Mouse (Mus musculus) thymus, postnatal 14 days (tissue): Measurements from ENCODE around the gene Ciz1.
A peak's percentile ranks its signal among the peaks of the same experiment; 100 is the strongest.
"Not testable (repeated sequence)": the region's sequence is repeated elsewhere in the genome, so short reads cannot be mapped to it uniquely, and the experiment has no call there.

ENCODE experiments used
- DNase-seq: peaks from one replicate; pipeline ENCODE4 v3.0.0; 2021

Ciz1 gene

DNA sequence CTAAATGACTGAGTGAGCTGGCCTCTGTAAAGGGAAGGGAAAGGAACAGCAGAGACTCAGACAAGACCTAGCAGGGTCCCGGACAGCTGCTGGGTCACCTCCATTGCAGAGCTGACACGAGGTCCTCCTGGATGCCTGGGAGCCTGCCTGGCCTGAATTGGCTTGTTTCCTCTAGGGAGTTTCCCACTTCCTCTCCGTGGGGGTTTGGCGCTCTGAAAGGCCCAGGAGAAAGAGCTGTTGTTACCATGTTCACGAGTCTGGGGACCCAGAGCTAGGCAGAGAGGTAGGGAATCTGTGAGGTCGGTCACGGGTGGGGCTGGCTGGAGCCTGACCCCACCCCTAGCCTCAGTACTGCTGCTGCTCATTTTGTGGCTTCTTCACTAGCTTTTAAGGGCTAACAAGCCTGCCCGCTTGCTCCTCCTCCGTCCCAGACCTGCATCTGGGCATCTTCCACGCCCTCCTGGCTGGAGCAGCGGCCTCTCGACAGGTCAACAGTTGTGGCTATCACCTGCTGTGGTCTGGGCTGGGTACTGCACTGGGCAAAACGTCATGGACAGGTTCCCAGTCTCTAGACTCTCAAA lies 1.6 kb upstream of the Ciz1 start:
- DNase-seq, result no peak

DNA sequence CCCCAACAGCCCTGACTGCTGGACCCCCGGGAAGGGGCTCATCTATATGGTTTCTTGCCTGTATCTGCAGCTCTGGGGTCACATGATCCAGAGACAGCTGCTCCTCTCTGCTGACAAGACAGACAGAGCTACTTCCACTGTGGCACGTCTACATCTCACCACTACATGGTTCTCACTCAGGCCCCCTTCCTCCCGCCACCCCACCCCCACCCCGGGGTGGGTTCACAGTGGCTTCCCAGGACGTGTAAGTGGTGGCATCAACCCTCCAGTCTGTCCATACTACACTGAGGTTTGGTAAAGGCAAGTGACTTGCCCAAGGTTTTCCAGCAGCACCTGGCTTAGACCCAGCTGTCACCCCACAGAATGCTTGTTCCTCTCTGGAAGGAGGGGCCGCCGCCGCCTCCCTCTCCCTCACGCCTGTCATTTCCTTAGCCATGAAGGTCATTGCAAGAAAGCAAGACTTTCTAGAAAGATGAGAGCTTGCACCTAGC lies 611 bp upstream of the Ciz1 start:
- DNase-seq, result no peak

DNA sequence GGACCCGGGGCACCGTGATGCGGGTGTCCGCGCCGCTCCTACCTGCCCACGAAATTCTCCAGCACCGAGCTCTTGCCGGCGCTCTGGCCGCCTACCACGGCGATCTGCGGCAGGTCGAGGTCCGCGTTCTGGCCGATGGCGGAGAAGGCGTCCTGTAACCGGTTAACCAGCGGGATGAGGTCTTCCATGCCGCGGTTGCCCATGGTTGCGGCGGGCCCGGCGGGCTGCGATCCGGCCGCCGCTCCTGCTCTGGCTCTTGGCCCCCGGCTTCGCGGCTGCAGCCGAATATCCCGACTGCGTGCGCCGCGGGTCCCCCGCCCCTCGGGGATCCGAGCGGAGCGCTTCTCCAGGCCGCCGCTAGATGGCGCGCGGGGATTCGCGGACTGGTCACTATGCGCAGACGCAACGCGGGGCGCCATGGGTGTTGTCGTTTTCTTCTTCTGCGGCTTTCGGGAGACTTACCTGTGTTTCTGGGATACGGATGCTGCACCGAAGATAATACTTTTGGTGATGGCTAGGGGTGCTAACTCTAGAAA lies 948 bp downstream of the Ciz1 start, which contains the start of gene Dnm1:
Gene Dnm1 (minus strand): TSS at position 332 of the 536 bp plus-strand sequence.
- peak; percentile 90 for DNase-seq

DNA sequence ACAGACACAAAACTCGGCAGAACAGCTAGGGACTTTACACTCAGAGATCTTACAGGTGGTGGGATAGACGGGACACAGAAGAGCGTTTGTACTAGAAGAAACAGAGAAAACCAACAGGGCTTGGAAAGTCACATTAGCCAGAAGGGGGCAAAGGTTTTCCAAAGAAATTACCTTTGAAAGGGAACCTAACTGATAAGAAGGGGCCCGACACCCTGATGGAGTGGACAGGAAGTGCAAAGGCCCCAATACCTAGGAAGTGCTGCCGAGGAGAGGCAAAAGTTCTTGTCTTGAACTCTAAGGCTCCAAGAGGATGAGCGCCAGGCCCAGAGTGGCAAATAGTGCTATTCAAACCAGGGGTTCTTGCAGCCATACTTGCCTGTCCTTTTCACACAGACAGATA lies 1.7 kb downstream of the Ciz1 start:
- no peak for DNase-seq

DNA sequence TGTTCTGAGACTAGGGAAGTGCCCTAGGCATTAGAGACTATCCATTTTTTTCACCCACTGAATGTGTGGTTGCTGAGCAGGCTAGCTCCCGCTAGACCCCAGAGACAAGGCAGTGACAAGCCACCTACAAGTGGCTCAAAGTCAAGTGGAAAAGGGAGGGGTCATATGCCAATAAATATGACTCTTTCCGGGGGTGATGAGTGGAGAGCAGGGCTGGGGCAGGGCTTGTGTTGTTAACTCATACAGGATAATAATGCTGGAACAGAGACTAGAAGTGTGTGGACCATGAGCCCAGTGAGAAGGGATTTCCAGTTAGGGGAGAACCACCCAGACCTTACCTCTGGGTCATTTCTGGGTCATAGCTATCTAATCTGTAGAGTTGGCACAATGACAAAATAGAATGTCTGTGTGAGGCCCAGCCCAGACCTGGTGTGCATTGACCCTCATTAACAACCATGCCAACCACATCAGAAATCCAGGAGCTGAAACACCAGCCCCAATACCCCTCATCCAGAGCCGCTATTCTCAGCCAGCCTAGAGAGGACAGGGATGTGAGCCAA lies 2.3 kb downstream of the Ciz1 start:
- no peak for DNase-seq

DNA sequence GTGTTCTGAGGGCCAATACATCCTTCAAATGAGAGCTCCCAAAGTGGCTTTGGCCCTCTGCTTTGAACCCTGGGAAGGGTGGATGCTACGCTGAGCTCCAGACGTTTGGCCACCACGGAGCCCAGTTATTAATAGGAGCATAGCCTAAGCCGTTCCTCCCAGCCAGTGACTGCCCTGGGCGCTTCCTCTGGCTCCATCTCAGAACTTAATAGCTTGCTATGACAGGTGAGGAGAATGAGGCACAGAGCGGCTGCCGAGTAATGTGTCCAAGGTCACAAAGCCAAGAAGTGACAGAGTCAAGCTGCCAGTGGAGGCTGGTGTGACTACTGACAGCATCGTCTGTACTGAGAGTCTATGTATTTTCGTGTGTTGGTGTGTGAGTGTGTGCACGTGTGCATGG lies 4.1 kb downstream of the Ciz1 start:
- no peak for DNase-seq

DNA sequence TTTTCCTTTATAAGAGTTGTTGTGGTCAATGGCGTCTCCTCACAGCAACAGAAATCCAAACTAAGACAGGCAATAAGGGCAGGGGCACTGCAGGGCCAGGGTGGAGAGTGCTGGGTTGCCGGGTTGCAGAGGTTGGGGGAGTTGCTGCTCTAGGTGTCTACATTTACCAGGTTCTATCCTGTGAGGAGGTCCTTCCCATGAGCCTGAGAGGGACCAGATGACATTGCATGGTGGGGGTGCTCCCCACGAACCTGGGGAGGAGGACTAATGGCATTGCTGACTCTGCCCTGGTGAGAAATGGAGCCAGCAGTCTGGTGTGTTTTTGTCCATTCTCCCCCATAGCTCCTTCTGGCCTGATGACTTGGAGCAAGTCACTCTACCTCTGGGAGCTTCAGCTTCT lies 5.6 kb downstream of the Ciz1 start:
- no peak for DNase-seq

DNA sequence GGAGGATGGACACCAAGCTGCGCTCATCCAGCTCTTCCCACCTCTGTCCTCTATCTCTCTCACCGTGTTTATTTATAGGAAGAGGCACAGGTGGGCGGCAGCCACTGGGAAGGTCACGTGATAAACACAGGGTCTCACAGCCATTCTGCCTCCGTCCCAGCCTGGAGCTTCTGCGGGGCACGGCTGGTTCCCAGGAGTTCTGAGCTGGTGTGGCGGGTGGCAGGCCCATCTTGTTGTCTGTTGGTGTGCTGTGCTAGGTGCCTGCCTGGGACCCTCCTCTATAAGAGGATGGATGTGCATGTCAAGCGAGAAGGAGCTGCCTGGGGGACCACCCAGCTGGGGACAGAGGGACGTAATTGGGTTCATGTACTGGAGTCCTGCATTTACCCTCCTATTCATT lies 6.3 kb downstream of the Ciz1 start:
- DNase-seq, result no peak

DNA sequence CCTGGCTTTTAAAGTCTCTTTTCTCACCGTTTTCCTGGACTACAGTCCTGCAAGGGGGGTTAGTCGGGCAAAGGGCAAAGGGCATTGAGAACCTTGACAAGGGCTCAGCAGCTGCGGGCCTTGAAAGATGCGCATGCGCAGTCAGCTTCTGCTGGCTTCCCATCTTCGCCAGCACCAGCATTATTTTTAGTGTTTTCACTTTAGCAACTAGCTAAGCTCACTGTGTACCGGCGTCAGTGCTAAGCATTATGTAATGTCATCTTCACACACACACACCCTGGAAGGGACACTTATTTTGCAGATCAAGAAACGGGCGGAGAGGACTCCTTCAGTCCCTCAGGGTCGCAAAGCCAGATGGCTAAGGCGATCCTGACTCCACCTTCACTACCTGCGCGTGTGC lies 8.6 kb downstream of the Ciz1 start:
- peak; percentile 71 for DNase-seq

DNA sequence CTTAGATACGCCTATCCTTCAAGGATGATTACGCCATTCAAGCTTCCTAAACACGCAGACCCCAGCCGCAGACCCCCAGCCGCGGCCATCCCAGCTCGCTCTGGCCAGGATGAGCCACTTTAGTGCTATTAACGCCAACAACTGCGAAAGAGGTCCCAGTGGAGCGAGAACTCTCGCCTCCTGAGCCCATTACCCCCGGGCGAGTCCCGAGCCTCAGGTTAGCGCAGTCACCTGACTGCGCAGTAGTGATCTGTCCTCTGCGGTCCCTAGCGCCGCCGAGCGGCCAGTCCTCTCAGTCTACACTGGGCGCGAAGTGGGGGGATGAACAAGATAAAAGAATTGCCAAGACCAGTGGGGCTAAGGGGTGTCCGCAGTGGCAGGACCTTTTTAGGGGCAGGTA lies 9.3 kb downstream of the Ciz1 start:
- peak; percentile 60 for DNase-seq

DNA sequence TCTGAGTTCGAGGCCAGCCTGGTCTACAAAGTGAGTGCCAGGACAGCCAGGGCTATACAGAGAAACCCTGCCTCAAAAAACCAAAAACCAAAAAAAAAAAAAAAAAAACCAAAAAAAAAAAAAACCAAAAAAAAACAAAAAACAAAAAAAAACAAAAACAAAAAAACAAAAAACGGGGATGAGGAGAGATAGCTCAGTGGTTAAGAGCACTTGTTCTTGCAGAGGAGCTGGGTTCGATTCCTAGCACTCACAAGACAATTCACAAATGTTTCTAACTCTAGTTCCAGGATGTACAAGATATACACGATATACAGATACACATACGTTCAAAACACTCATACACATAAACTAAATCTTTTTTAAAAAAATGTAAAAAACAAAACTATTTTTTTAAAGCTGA lies 10.1 kb downstream of the Ciz1 start:
- not testable (repeated sequence) for DNase-seq

DNA sequence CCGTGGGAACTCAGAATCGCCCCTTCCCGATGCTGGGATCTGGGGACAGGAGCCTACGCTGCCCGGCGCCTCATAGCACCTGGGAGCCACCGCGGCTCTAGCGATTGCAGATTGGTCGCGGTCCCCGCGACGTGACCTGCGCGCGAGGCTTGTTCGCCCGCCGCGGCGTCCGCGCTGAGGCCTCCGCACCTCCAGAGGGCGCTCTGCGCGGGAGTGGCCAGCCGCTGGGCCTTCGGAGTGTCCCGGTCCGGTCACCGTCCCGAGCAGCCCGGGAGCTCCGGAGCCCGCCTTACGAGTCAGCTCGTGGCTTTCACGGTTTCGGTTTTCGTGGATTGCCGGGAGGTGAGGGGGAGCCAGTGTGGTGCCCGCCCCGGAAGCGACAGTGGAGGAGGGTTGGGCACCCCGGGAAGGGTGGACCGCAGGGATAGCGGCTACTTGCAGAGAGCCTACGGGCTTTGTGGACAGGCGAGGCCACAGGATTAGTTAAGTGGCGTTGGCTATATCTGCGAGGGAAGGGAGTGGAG lies 10.8 kb downstream of the Ciz1 start:
- DNase-seq, result peak; percentile 89

DNA sequence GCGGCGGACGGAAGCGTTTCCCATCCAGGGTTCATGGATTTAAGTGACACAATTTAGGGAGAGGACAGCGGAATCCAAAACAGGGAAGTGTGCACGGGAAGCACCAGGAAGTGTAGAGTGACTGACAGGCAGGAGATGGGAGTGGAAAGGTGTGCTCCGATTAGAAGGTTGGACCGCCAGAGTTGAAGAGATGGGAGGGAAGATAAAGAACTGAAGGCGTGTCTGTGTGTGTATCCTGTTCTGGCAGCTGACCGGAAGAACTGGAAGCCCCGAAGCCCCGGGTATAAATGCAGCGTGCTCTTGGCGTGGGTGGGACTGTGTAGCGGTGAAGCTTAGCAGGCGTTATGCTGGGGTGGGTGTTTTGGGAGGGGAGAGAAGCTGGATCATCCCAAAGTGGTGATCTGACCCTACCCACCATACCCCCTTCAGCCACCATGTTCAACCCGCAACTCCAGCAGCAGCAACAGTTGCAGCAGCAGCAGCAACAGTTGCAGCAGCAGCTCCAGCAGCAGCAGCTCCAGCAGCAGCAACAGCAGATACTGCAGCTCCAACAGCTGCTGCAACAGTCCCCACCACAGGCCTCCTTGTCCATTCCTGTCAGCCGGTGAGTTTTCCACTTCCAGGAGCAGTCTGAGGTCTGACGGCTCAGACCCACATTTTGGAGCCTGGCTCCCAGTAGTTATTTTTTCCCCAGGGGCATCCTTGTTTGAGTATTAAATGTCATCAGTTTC lies 11.4 kb downstream of the Ciz1 start:
- DNase-seq, result peak; percentile 37

DNA sequence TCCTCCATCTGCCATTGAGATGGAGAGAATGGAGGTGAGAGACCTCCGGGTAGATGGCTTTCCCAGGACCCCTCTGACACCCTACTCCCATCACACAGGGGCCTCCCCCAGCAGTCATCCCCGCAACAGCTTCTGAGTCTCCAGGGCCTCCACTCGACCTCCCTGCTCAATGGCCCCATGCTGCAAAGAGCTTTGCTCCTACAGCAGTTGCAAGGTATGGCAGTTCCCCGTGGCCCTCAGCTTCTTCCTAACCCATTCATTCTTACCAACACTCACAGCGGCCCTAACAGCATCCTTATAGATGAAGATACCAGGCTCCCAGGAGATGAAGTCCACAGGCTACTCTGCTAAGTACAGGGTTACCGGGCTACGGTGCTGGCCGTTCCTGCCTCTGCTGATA lies 12.0 kb downstream of the Ciz1 start:
- no peak for DNase-seq

DNA sequence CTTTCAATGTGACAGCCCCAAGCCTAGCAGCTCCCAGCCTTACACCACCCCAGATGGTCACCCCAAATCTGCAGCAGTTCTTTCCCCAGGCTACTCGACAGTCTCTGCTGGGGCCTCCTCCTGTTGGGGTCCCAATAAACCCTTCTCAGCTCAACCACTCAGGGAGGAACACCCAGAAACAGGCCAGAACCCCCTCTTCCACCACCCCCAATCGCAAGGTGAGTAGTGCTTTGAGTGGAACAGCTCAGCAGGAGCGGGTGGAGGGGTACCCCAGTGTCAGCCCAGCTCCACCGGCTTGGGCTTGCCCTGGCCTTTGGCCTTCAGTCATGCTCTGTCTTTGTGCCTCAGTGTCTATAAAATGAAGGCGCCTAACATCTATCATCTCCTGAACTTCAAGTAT lies 15.2 kb downstream of the Ciz1 start:
- no peak for DNase-seq

DNA sequence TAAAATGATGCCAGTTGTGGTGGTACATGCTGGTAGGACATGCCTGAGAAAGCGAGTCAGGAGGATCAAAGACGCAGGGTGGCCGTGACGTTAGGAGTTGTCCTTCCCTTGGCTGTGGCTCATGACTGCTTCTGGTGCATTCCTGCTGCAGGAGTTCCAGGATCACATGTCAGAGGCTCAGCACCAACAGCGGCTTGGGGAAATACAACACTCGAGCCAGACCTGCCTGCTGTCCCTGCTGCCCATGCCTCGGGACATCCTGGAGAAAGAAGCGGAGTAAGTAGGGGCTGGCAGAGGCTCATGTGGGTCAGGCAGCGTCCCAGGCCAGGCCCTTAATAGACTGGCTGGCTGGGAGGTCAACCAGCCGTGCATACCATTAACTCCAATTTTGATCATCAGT lies 22.1 kb downstream of the Ciz1 start:
- DNase-seq, result no peak

DNA sequence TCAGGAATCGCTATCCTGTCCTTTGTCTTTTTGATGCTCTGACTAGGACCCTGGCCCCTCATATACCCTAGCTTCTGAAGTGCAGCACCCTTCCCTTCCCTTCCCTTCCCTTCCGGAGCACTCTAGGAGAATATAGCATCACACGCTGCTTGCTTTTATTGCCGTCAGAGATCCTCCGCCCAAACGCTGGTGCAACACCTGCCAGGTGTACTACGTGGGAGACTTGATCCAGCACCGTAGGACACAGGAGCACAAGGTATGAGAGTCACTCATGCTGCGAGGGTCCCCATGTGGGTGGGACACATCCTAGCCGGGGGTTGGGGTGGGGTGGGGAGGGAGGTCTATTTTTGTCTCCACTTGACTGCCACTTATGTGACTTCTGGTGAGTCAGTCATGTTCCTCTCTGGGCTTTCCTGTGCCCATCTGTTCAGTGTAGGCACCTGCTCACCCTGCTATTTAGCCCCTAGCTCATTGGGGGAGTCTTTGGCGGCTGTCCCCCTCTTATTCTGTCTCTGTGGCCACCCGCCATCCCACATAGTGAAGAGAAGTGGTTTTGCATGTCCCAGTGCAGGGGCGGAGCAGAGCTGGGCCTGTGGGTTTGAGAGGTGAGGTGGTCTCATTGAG lies 23.3 kb downstream of the Ciz1 start:
- DNase-seq, result no peak

DNA sequence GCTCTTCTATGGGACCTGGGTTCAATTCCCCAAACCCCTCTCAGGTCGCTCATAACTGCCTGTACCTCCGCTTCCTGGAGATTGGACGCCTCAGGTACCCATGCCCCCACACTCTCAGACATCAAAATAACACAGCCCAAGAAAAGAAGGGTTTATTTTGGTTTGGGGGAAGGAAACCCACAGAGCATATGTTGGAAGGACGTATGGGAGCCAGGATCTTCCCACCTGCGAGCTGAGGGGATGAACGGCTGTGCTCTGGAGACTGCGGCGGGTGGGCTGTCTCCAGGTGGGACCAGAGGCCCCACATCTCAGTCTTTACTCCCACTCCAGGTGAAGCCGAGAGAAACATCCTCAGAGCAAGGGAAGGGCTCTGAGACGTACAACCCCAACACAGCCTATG lies 24.8 kb downstream of the Ciz1 start:
- DNase-seq, result no peak

DNA sequence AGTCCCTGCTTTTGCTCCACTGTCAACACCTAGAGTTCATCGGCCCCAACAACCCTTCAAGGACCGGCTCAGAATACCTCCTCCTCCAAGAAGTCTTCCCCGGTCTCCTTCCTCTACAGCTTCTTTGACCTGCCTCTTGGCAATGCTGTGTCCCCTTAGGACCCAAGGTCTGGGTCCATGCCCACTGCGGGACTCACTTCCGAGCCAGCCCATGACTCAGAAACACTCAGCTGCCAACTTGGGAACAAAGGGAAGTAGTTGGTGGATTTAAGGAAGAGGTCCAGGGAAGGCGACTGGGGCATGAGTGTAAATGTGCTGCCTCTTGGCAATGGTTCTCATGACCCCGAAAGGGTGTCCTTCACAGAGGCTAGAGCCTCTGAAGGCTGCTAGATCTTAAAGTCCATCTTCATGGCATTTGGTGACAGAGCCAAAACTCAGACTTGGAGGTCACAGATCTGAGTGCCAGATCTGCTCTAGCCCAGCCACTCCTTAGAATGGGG lies 27.9 kb downstream of the Ciz1 start:
- no peak for DNase-seq

DNA sequence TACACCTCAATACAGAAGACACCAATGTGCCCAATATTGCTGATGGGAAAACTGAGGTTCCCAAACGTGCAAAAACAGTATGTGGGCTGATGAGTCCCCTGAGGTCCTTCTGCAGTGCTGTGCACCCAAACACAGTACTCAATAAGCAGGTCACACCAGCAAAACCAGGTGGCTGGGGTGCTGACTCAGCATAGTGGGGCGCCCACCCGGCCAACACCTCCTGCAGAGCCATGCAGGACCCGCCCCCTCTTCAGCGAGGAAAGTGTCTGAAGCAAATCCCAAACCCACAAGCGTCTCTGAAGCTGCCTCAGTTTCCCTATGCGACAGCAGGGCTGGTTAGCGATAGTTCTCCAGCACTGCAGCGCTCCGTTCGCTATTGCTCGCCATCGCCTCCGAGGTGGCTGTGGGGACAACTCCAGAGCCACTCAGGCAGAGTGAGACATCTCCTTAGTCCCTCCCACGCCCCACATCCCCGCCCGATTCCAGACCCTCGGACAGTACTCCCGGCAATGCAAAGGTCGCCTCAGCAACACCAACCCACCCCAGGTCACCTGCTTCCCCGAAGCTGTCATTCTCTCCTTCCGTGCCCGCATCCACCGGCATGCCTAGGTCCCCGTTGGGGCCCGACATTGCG lies 29.1 kb downstream of the Ciz1 start:
- DNase-seq, result peak; percentile 78

DNA sequence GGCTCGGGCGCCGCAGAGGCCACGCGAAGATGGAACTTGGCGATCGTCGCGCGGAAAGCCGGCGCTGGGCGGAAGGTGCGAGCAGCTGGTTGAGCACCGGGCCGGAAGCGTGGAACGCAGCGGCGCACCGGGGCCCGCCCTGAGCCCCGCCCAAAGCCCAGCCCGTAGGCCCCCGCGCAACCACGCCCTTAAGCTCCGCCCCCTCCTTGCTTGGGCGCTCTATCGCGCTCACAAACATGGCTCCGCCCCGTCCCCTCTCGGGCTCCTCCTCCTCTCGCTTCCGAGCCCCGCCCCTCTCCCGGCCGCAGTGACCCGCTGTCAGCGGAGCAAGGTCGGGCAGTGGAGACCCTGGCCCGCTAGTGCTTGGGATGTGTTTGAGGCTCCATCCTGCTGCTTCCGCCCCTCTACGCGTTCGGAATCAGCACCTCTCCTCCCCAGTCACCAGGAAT lies 29.7 kb downstream of the Ciz1 start, which contains the start of gene 1110008P14Rik:
Gene 1110008P14Rik (minus strand): TSS at position 164 of the 449 bp plus-strand sequence.
- DNase-seq, result peak; percentile 98

DNA sequence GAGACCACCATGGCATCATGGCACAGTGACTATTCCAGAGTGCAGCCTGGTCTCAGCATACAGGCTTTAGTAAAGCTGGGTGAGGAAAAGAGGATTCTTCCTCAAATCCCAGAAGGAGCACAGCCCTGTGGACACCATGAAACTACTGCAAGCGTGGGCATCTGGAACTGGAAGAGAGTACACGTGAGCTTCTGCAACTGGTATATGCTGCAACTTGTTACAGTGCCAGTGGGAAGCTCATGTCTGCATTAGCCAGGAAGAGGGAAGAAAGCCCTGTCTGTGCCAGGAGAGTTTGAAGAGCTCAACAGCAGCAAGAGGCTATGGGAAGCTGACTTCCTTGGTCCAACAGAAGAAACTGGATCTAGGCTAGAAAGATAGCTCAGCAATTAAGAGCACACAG lies 30.6 kb downstream of the Ciz1 start:
- DNase-seq, result no peak
